Mouse (Mus musculus): ENCODE results near the gene Gm10447. TPM values are rescaled to one million over a fixed set of nuclear protein-coding genes. Genes with fewer than 3 reads are reported as not detected.
A peak's percentile ranks its signal among the peaks of the same experiment; 100 is the strongest.

The Gm10447 gene
- polyA plus RNA-seq, 1 experiment from 2014 or later, result 0.22 TPM

DNA sequence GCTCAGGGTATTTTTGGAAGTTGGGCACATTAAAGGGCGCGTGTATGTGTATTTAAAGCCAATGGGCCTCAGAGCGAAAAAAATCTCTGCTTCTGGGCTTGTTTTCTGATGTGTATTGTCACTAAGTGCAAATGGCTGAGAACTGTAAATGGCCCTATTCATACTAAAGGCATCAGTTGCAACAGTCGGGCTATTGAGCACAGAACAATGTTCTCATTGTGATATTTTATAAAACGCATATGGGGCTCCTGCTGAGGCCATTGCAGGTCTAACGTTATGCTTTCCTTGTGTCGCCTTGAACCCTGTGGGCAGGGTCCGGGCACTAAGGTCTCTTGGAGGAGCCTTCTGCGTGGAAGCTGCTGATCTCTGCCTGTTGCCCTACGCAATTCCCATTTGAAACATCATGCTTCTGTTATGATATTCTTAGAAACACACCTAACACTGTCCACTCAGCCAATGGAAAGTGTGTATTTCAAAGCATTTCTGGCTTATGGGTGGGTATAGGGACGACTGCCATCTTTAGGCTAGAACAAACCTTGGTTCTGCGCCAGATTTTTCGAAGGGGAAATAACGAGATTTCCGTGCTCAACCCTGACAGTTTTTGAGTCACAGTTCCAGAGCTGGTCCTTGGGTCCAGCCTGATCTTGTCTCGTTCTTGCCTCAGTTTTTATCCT, 12.5 kb upstream of the Gm10447 start:
- peaks cover 7% of the 10 kb centered on the region for H3K4me1 ChIP-seq (ENCODE audit: control insufficient read depth, low read depth, low read length)
- WGBS (ENCODE audit: insufficient replicate concordance), result 37% methylated on average over 16 of the region's 16 CpGs
- no peak overlapping the region for H3K9ac ChIP-seq (ENCODE audit: low read depth, low read length)
- H3K36me3 ChIP-seq (ENCODE audit: control insufficient read depth, insufficient read depth), result no peaks in the 10 kb centered on the region
- H3K9me3 ChIP-seq (replicated peaks; ENCODE audit: control insufficient read depth, low read length), result no peaks in the 10 kb centered on the region
- peaks cover 58% of the 10 kb centered on the region for H3K27me3 ChIP-seq (ENCODE audit: control insufficient read depth, insufficient read depth, low read depth, low read length)
- H3K27ac ChIP-seq (ENCODE audit: low read length), result no peak overlapping the region
- no peak overlapping the region for H3K4me3 ChIP-seq (ENCODE audit: low read depth, low read length)
- ATAC-seq (ENCODE audit: low read depth), result no peak
- no peak overlapping the region for H3K4me2 ChIP-seq (ENCODE audit: low read depth, low read length)

DNA sequence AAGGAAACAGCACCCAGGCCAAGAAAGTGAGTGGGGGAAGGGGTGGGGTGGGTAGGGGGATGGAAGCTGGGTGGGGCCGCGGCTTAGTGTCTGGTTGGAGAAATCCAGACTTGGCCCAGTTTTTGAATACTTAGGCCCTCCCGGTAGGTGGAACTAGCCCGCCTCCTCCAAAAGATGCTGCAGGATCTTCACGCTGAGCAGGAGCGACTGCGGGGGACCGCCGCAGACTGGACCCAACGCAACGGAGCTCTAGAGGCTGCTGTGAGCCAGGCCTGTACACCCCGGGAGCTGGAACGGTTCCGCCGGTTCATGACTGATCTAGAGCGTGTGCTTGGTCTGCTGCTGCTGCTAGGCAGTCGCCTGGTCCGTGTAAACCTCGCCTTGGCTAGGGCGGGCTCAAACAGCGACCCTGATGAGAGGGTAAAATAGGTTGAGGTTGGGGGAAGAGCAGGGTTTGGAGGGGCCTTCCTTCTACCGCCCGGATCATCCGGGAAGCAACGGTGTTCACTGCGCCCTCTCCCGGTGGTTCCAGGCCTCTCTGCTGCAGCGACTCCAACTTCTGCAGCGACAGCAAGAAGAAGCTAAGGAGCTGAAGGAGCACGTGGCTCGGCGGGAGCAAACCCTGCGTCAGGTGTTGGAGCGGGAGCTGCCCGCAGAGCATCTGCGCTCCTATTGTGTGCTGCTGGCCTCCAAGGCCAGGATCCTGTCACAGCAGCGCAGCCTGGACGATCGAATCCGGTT, 9.5 kb upstream of the Gm10447 start:
- WGBS (ENCODE audit: insufficient replicate concordance), result 14% methylated on average over 40 of the region's 40 CpGs
- Histone ChIP-seq H3K9me3 (replicated peaks; ENCODE audit: control insufficient read depth, low read length) (no peaks in the 10 kb centered on the region), H3K27me3 (ENCODE audit: control insufficient read depth, insufficient read depth, low read depth, low read length) (peaks cover 73% of the 10 kb centered on the region), H3K36me3 (ENCODE audit: control insufficient read depth, insufficient read depth) (no peaks in the 10 kb centered on the region), H3K27ac (ENCODE audit: low read length) (no peak overlapping the region), H3K4me2 (ENCODE audit: low read depth, low read length) (peak overlapping the region; percentile 48; the same call in 1 of the 2 replicates), H3K4me3 (ENCODE audit: low read depth, low read length) (0 out of 2 replicates have a peak overlapping the region, but pooled peaks have one; percentile 21), H3K4me1 (ENCODE audit: control insufficient read depth, low read depth, low read length) (peaks cover 21% of the 10 kb centered on the region), H3K9ac (ENCODE audit: low read depth, low read length) (0 out of 2 replicates have a peak overlapping the region, but pooled peaks have one; percentile 28)
- ATAC-seq (ENCODE audit: low read depth), result no peak

DNA sequence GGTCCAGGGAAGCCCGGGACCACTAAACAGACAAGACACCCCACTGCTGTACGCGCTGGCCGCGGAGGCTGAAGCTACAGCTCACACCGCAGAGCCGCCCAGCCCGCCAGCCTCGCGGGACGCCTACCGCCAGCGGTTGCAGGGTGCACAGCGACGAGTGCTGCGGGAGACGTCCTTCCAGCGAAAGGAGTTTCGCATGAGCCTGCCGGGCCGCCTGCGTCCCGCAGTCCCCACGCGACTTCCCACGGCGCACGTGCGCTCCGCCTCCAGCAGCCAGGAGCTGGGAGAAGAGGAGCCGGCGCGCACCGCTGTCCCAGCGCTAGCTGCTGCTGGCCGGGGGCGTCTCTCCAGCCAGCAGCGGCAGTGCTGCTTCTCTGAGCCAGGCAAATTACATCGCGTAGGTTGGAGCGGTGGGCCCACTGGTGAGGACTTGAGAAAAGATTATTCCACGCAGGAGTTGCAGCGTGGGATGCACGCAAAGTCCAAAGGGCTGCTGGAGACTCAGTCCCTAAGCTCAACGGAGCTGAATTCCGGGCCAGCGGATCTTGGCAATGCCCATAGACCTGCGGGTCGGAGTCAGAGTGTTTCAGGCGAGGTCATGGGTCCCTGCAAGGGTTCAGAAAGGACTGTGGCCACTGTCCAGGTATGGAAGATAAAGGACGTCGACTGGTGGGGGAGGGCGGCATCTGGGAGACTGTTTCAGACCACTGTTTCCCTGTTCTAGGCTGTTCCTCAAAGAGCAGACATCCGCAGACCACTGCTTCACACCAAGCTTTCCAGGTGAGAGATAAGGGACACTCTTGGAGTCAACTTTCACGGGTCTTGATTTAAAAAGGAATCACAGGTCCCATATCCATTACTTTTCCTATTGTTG, 6.9 kb upstream of the Gm10447 start:
- H3K9ac ChIP-seq (ENCODE audit: low read depth, low read length), result no peak overlapping the region
- peak overlapping the region; percentile 41 for H3K4me2 ChIP-seq (ENCODE audit: low read depth, low read length)
- H3K27ac ChIP-seq (ENCODE audit: low read length), result no peak overlapping the region
- WGBS (ENCODE audit: insufficient replicate concordance), result 10% methylated on average over 55 of the region's 55 CpGs
- no peaks in the 10 kb centered on the region for H3K36me3 ChIP-seq (ENCODE audit: control insufficient read depth, insufficient read depth)
- peaks cover 17% of the 10 kb centered on the region for H3K4me1 ChIP-seq (ENCODE audit: control insufficient read depth, low read depth, low read length)
- H3K9me3 ChIP-seq (replicated peaks; ENCODE audit: control insufficient read depth, low read length), result no peaks in the 10 kb centered on the region
- peaks cover 55% of the 10 kb centered on the region for H3K27me3 ChIP-seq (ENCODE audit: control insufficient read depth, insufficient read depth, low read depth, low read length)
- peak overlapping the region; percentile 32 for H3K4me3 ChIP-seq (ENCODE audit: low read depth, low read length)
- no peak for ATAC-seq (ENCODE audit: low read depth)

DNA sequence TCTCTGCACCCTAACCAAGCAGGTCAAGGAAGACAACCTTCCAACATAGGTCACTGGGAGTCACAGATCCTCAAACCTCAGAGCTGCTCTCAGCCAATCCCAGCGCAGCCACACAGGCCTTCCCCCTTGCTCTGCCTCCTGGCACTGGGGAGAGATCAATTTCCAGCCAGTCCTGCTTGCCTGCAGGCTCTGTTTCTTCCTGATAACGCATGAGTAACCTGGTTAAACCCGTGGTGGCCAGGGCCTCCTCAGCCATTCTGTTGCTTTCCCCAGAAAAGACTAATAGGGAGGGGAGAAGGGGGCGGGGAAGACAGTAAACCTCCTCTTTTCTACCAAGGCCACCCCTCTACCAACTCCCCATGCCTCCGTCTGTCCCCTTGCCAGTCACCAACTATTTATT, 4.8 kb upstream of the Gm10447 start:
- 6% methylated on average over 5 of the region's 5 CpGs for WGBS (ENCODE audit: insufficient replicate concordance)
- Histone ChIP-seq H3K4me1 (ENCODE audit: control insufficient read depth, low read depth, low read length) (peaks cover 16% of the 10 kb centered on the region), H3K27me3 (ENCODE audit: control insufficient read depth, insufficient read depth, low read depth, low read length) (peaks cover 73% of the 10 kb centered on the region), H3K9ac (ENCODE audit: low read depth, low read length) (no peak overlapping the region), H3K36me3 (ENCODE audit: control insufficient read depth, insufficient read depth) (no peaks in the 10 kb centered on the region), H3K4me2 (ENCODE audit: low read depth, low read length) (no peak overlapping the region), H3K27ac (ENCODE audit: low read length) (no peak overlapping the region), H3K4me3 (ENCODE audit: low read depth, low read length) (no peak overlapping the region), H3K9me3 (replicated peaks; ENCODE audit: control insufficient read depth, low read length) (no peaks in the 10 kb centered on the region)
- ATAC-seq (ENCODE audit: low read depth), result peak; percentile 48

DNA sequence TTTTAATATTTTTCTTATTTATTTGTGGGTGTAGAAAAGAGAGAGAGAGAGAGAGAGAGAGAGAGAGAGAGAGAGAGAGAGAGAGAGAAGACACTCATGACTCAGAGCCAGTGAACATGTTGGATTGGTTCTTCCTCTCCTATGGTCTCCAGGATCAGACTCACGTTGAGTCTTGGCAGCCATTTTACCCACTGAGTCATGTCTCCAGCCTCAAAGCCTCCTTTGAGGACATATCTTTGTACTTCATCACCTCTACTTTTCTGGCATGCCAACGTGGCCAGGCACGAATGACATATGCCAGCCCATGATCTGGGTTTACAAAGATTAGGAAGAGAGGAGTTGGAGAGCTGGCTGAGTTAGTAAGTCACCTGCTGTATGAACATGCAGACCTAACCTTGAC, 3.3 kb upstream of the Gm10447 start:
- Histone ChIP-seq H3K27me3 (ENCODE audit: control insufficient read depth, insufficient read depth, low read depth, low read length) (peaks cover 70% of the 10 kb centered on the region), H3K4me3 (ENCODE audit: low read depth, low read length) (no peak overlapping the region), H3K4me1 (ENCODE audit: control insufficient read depth, low read depth, low read length) (peaks cover 15% of the 10 kb centered on the region), H3K9me3 (replicated peaks; ENCODE audit: control insufficient read depth, low read length) (no peaks in the 10 kb centered on the region), H3K27ac (ENCODE audit: low read length) (no peak overlapping the region), H3K9ac (ENCODE audit: low read depth, low read length) (no peak overlapping the region), H3K36me3 (ENCODE audit: control insufficient read depth, insufficient read depth) (no peaks in the 10 kb centered on the region), H3K4me2 (ENCODE audit: low read depth, low read length) (no peak overlapping the region)
- no peak for ATAC-seq (ENCODE audit: low read depth)
- WGBS (ENCODE audit: insufficient replicate concordance), result 54% methylated on average over 3 of the region's 3 CpGs

DNA sequence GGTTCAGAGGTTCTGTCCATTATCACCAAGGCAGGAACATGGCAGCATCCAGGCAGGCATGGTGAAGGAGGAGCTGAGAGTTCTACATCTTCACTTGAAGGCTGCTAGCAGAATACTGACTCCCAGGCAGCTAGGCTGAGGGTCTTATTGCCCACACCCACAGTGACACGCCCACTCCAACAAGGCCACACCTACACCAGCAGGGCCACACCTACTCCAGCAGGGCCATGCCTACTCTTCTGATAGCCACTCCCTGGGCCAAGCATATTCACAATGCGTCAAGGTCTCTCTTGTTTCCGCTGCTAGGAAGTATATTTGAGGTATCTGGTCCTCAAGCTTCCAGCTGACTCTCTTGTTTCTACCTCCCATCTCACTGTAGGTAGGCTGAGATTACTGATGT, 2.1 kb upstream of the Gm10447 start:
- H3K9me3 ChIP-seq (replicated peaks; ENCODE audit: control insufficient read depth, low read length), result no peaks in the 10 kb centered on the region
- no peaks in the 10 kb centered on the region for H3K36me3 ChIP-seq (ENCODE audit: control insufficient read depth, insufficient read depth)
- H3K27ac ChIP-seq (ENCODE audit: low read length), result no peak overlapping the region
- no peak for ATAC-seq (ENCODE audit: low read depth)
- 58% methylated on average over 3 of the region's 3 CpGs for WGBS (ENCODE audit: insufficient replicate concordance)
- H3K4me2 ChIP-seq (ENCODE audit: low read depth, low read length), result no peak overlapping the region
- H3K4me3 ChIP-seq (ENCODE audit: low read depth, low read length), result no peak overlapping the region
- H3K4me1 ChIP-seq (ENCODE audit: control insufficient read depth, low read depth, low read length), result peaks cover 15% of the 10 kb centered on the region
- peaks cover 58% of the 10 kb centered on the region for H3K27me3 ChIP-seq (ENCODE audit: control insufficient read depth, insufficient read depth, low read depth, low read length)
- no peak overlapping the region for H3K9ac ChIP-seq (ENCODE audit: low read depth, low read length)

DNA sequence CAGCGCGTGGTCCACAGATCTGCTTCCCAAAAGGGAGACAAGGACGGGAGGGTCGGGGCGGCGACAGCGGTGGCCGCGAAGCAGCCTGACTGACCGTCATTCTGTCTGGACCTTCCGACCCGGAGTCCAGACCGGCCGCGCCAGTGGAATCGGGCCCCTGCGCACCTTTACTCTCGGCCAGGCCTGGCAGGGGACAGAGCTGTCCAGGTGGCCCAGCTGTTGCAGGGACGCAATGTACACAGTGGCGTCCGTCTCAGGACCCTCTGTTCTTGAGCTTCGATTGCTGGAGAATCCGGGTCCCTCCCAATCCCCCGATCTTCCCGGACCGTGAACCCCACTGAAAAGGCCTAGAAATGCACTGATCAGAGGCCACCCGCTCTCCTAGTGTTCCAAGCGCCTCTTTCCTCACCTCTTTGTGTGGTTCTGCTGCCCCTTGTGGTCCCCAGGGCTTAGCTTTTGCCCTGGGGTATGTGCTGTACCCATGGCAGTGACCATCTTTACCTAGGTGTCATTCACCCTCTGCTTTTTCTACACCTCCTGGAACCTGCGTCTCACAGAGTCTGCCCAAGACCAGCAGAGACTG, 553 bp upstream of the Gm10447 start:
- peaks cover 43% of the 10 kb centered on the region for H3K27me3 ChIP-seq (ENCODE audit: control insufficient read depth, insufficient read depth, low read depth, low read length)
- H3K36me3 ChIP-seq (ENCODE audit: control insufficient read depth, insufficient read depth), result no peaks in the 10 kb centered on the region
- H3K4me2 ChIP-seq (ENCODE audit: low read depth, low read length), result peak overlapping the region; percentile 60
- peak overlapping the region; percentile 60 for H3K4me3 ChIP-seq (ENCODE audit: low read depth, low read length)
- H3K9ac ChIP-seq (ENCODE audit: low read depth, low read length), result peak overlapping the region; percentile 52
- peak overlapping the region; percentile 52 for H3K27ac ChIP-seq (ENCODE audit: low read length)
- peak; percentile 50 for ATAC-seq (ENCODE audit: low read depth)
- H3K9me3 ChIP-seq (replicated peaks; ENCODE audit: control insufficient read depth, low read length), result no peaks in the 10 kb centered on the region
- H3K4me1 ChIP-seq (ENCODE audit: control insufficient read depth, low read depth, low read length), result peaks cover 9% of the 10 kb centered on the region
- 10% methylated on average over 29 of the region's 29 CpGs for WGBS (ENCODE audit: insufficient replicate concordance)

DNA sequence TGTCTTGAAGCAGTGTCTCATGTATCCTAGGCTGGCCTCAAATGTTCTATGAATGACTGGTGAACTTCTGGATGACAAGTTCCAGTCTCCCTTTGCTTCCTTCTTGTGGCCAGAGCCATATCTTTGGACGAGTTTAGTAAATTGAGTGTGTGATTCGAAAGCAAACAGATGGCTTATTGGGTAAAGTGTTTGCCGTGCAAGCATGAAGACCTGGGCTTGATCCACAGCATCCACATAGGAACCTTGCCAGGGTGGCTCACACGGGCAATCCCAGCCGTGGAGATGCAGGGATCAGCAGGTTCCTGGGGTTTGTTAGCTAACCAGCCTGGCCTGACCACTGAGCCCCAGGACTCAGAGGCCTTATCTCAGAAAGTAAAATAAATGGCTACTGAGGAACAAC, 3.9 kb downstream of the Gm10447 start:
- no peak overlapping the region for H3K27ac ChIP-seq (ENCODE audit: low read length)
- WGBS (ENCODE audit: insufficient replicate concordance), result 58% methylated on average over 5 of the region's 5 CpGs
- no peaks in the 10 kb centered on the region for H3K9me3 ChIP-seq (replicated peaks; ENCODE audit: control insufficient read depth, low read length)
- H3K9ac ChIP-seq (ENCODE audit: low read depth, low read length), result no peak overlapping the region
- H3K4me3 ChIP-seq (ENCODE audit: low read depth, low read length), result no peak overlapping the region
- peaks cover 4% of the 10 kb centered on the region; the same call in 1 of the 2 replicates for H3K4me1 ChIP-seq (ENCODE audit: control insufficient read depth, low read depth, low read length)
- ATAC-seq (ENCODE audit: low read depth), result no peak
- peaks cover 28% of the 10 kb centered on the region for H3K27me3 ChIP-seq (ENCODE audit: control insufficient read depth, insufficient read depth, low read depth, low read length)
- H3K36me3 ChIP-seq (ENCODE audit: control insufficient read depth, insufficient read depth), result no peaks in the 10 kb centered on the region
- no peak overlapping the region for H3K4me2 ChIP-seq (ENCODE audit: low read depth, low read length)
